Mouse (Mus musculus) mouse embryonic stem cell (cell line): Measurements from ENCODE around the gene Sclt1.
"Not testable (repeated sequence)": the region's sequence is repeated elsewhere in the genome, so short reads cannot be mapped to it uniquely, and the experiment has no call there.

ENCODE experiments used
- in situ Hi-C, 2 experiments: fragments of 300-500 bp; cut with MboI; formaldehyde crosslinking; loops; 1 replicate in 1 of 2; 3 replicates in 1 of 2; pipeline ENCODE4 v1.14.3; 2019 to 2020; ENCODE audit warnings: low sequenced_read_pairs in 2 of 2, low pct_unique_long_range_greater_than_20kb in 1 of 2, mixed read lengths in 1 of 2; ENCODE audit not compliant: unreplicated experiment in 1 of 2

Gene Sclt1

GRCm38 (mm10) chr3:41742278-41742934, at the start of gene Sclt1, which contains the start of gene D3Ertd751e:
TSS of gene Sclt1 (minus strand) at chr3:41742514.
TSS of gene D3Ertd751e (plus strand) at chr3:41742611.
- in situ Hi-C loops, result no loop called here

- in situ Hi-C loops, result no loop called here
Measured at GRCm38 (mm10) chr3:41762091-41762490, 19.8 kb upstream of the Sclt1 start.

- in situ Hi-C loops, result no loop called here
Measured at GRCm38 (mm10) chr3:41754556-41754955, 12.2 kb upstream of the Sclt1 start.

- in situ Hi-C loops, result no loop called here
Measured at GRCm38 (mm10) chr3:41743436-41743835, 1.1 kb upstream of the Sclt1 start.

- in situ Hi-C loops, result no loop called here
Measured at GRCm38 (mm10) chr3:41741601-41742277, 575 bp downstream of the Sclt1 start.

GRCm38 (mm10) chr3:41695681-41696080, 46.6 kb downstream of the Sclt1 start:
- in situ Hi-C loops, result no loop called here

- in situ Hi-C loops, result no loop called here
Measured at GRCm38 (mm10) chr3:41692440-41693142, 49.7 kb downstream of the Sclt1 start.

- in situ Hi-C loops, result not testable (repeated sequence)
Measured at GRCm38 (mm10) chr3:41690114-41690640, 52.1 kb downstream of the Sclt1 start.

GRCm38 (mm10) chr3:41686396-41686795, 55.9 kb downstream of the Sclt1 start:
- in situ Hi-C loops, result no loop called here

GRCm38 (mm10) chr3:41682084-41682483, 60.2 kb downstream of the Sclt1 start:
- in situ Hi-C loops, result no loop called here

GRCm38 (mm10) chr3:41676648-41677047, 65.7 kb downstream of the Sclt1 start:
- in situ Hi-C loops, result no loop called here

GRCm38 (mm10) chr3:41674778-41675177, 67.5 kb downstream of the Sclt1 start:
- in situ Hi-C loops, result no loop called here

- in situ Hi-C loops, result no loop called here
Measured at GRCm38 (mm10) chr3:41655642-41656041, 86.7 kb downstream of the Sclt1 start.

- in situ Hi-C loops, result no loop called here
Measured at GRCm38 (mm10) chr3:41620971-41621370, 121.3 kb downstream of the Sclt1 start.

- in situ Hi-C loops, result no loop called here
Measured at GRCm38 (mm10) chr3:41618488-41618887, 123.8 kb downstream of the Sclt1 start.

- in situ Hi-C loops, result no loop called here
Measured at GRCm38 (mm10) chr3:41618036-41618435, 124.3 kb downstream of the Sclt1 start.

GRCm38 (mm10) chr3:41614230-41614985, 127.9 kb downstream of the Sclt1 start:
- in situ Hi-C loops, result no loop called here

- in situ Hi-C loops, result no loop called here
Measured at GRCm38 (mm10) chr3:41613706-41614105, 128.6 kb downstream of the Sclt1 start.

GRCm38 (mm10) chr3:41612211-41612610, 130.1 kb downstream of the Sclt1 start:
- in situ Hi-C loops, result no loop called here
